Mouse (Mus musculus): Measurements from ENCODE around the gene Phospho1. TPM values are rescaled to one million over a fixed set of nuclear protein-coding genes. Genes with fewer than 3 reads are reported as not detected.

Gene Phospho1
- polyA plus RNA-seq, 1 experiment from 2014 or later, result not detected

DNA sequence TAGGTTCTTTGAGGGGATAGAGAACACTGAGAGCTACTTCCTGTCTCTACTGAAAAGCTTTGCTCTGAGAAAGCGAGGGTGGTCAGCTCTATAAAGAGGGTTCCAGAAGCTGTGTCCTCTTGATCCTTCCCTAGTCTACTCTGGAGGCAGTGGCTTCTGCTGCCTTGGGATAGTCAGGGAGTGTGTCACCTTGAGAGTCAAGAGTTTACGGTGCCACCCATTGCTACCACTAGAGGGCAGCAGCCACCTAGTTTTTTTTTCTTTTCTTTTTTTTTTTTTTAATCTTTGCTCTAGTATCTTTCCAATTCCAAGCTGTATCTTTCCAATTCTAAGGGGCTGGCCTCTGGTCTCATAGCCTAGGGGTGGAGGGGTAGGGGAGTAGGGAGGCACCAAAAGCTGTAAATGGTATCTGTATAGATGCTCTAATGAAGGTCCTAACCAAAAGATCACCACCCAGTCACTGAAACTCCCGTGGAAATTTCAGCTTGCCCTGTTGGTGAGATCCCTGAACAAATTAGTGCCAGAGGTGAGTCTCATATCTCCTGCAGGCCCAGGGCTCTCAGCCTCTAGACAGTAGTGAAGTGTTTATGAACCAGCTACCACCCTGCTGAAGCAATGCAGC, 3.3 kb downstream of the Phospho1 start:
- DNase-seq (ENCODE audit: low spot score) (peak; percentile 87), ATAC-seq (replicated peaks; ENCODE audit: low FRiP score, low read depth) (no peak)
- H3K4me2 ChIP-seq (ENCODE audit: low read length), result no peak overlapping the region
- H3K4me1 ChIP-seq (replicated peaks; ENCODE audit: insufficient read depth, low read length), result peaks cover 18% of the 10 kb centered on the region
- no peak overlapping the region for H3K9ac ChIP-seq (ENCODE audit: low read depth, low read length)
- H3K9me3 ChIP-seq (replicated peaks; ENCODE audit: low read length), result no peaks in the 10 kb centered on the region
- H3K4me3 ChIP-seq (replicated peaks; ENCODE audit: low read depth, low read length), result no peak overlapping the region
- no peaks in the 10 kb centered on the region for H3K36me3 ChIP-seq (ENCODE audit: insufficient read depth, low read length)
- H3K27me3 ChIP-seq (ENCODE audit: insufficient read depth, low read length), result peaks cover 39% of the 10 kb centered on the region
- WGBS, result 15% methylated on average over 3 of the region's 3 CpGs
- TF ChIP-seq CTCF (IDR thresholded peaks at IDR 0.05; ENCODE audit: low read depth), result peak; percentile 83
- no peak overlapping the region for H3K27ac ChIP-seq

DNA sequence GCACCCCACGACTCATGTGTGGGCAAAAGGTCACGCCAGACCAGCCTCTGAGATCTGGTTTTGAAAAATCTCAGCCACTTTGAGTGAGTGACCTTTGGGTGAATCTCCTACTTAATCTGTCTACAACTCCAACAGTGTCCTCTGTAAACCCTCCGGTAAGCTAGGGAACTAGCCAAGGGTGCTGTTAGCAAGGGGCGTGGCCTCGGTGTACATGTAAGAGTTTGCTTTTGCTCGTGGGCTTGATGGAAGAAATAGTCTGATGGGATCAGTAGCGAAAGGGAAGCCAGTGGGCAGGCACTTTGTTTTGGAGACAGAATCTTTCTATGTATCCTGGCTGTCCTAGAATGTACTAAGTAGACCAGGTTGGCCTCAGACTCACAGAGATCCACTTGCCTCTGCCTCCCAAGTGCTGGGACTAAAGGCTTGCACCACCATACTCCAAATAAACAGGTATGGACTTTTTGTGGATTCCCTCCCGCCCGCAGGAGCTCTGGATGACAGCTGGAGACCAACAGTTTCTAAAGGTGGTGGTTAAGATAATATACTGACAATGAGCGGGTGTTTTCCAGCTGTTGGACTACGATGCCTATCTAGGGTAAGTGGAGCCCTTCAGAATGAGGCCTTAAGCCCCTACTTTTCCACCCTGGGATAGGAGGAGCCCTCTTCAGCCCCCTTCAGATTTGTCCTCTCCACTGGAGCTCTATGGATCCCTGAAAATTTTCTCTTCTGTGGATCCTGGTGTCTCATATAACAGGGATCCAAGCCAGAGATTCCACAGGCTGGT, 4.1 kb downstream of the Phospho1 start:
- no peak overlapping the region for H3K4me2 ChIP-seq (ENCODE audit: low read length)
- DNase-seq (ENCODE audit: low spot score), result no peak
- WGBS, result 68% methylated on average over 11 of the region's 11 CpGs
- ATAC-seq (replicated peaks; ENCODE audit: low FRiP score, low read depth), result no peak
- H3K9me3 ChIP-seq (replicated peaks; ENCODE audit: low read length), result no peaks in the 10 kb centered on the region
- no peak overlapping the region for H3K4me3 ChIP-seq (replicated peaks; ENCODE audit: low read depth, low read length)
- no peak overlapping the region for H3K27ac ChIP-seq
- peaks cover 47% of the 10 kb centered on the region for H3K27me3 ChIP-seq (ENCODE audit: insufficient read depth, low read length)
- H3K9ac ChIP-seq (ENCODE audit: low read depth, low read length), result no peak overlapping the region
- no peak for TF ChIP-seq CTCF (IDR thresholded peaks at IDR 0.05; ENCODE audit: low read depth)
- H3K36me3 ChIP-seq (ENCODE audit: insufficient read depth, low read length), result no peaks in the 10 kb centered on the region
- peaks cover 18% of the 10 kb centered on the region for H3K4me1 ChIP-seq (replicated peaks; ENCODE audit: insufficient read depth, low read length)

DNA sequence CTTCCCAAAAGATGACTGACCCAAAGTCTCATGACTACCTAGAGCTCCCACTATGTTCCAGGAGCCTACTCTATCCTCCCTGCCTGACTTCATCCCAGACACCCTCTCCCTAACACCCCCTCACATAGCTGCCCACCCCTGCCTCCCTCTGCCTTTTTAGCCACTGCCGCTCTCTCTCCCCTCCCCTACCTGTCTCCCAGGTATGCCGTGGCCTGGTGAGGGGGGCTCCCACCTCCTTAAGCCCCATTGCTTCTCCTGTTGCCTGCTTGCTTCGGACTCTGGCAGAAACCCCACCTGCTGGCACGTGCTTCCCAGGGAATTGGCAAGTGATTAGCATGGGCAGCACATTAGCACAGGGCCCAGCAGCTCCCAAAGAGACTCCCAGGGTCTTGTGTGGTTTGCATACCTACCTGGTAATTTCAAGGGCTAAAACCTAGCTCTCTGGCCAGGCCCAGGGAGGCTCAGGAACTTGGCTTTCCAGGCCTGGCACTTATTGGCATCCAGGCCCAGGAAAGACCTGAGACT, 5.3 kb downstream of the Phospho1 start:
- Histone ChIP-seq H3K36me3 (ENCODE audit: insufficient read depth, low read length) (no peaks in the 10 kb centered on the region), H3K4me2 (ENCODE audit: low read length) (no peak overlapping the region), H3K27me3 (ENCODE audit: insufficient read depth, low read length) (peaks cover 54% of the 10 kb centered on the region), H3K27ac (no peak overlapping the region), H3K9ac (ENCODE audit: low read depth, low read length) (no peak overlapping the region), H3K4me3 (replicated peaks; ENCODE audit: low read depth, low read length) (0 out of 2 replicates have a peak overlapping the region, but pooled peaks have one; percentile 32), H3K4me1 (replicated peaks; ENCODE audit: insufficient read depth, low read length) (peaks cover 24% of the 10 kb centered on the region), H3K9me3 (replicated peaks; ENCODE audit: low read length) (no peaks in the 10 kb centered on the region)
- WGBS, result 33% methylated on average over 4 of the region's 4 CpGs
- no peak for ATAC-seq (replicated peaks; ENCODE audit: low FRiP score, low read depth)
- no peak for DNase-seq (ENCODE audit: low spot score)
- no peak for TF ChIP-seq CTCF (IDR thresholded peaks at IDR 0.05; ENCODE audit: low read depth)

DNA sequence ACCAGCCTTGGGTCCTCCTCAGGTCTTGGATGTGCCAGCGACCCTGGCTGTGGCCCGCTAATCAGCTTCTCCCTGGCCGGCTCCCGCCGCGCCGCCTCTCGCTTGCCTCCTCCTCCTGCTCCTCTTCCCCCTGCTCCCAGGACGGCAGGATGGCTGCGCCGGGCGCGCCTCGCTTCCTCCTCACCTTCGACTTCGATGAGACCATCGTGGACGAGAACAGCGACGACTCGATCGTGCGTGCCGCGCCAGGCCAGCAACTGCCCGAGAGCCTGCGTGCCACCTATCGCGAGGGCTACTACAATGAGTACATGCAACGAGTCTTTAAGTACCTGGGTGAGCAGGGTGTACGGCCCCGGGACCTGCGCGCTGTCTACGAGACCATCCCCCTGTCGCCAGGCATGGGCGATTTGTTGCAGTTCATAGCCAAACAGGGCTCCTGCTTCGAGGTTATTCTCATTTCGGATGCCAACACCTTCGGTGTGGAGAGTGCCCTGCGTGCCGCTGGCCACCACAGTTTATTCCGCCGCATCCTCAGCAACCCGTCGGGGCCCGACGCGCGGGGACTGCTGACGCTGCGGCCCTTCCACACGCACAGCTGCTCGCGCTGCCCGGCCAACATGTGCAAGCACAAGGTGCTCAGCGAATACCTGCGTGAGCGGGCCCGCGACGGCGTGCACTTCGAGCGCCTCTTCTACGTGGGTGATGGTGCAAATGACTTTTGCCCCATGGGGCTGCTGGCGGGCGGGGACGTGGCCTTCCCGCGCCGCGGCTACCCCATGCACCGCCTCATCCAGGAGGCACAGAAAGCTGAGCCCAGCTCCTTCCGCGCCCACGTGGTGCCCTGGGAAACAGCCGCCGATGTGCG, 6.3 kb downstream of the Phospho1 start:
- Histone ChIP-seq H3K4me1 (replicated peaks; ENCODE audit: insufficient read depth, low read length) (peaks cover 28% of the 10 kb centered on the region), H3K9ac (ENCODE audit: low read depth, low read length) (no peak overlapping the region), H3K27ac (no peak overlapping the region), H3K4me3 (replicated peaks; ENCODE audit: low read depth, low read length) (peak overlapping the region; percentile 32), H3K36me3 (ENCODE audit: insufficient read depth, low read length) (no peaks in the 10 kb centered on the region), H3K4me2 (ENCODE audit: low read length) (peak overlapping the region; percentile 55), H3K27me3 (ENCODE audit: insufficient read depth, low read length) (peaks cover 59% of the 10 kb centered on the region), H3K9me3 (replicated peaks; ENCODE audit: low read length) (no peaks in the 10 kb centered on the region)
- no peak for TF ChIP-seq CTCF (IDR thresholded peaks at IDR 0.05; ENCODE audit: low read depth)
- no peak for ATAC-seq (replicated peaks; ENCODE audit: low FRiP score, low read depth)
- WGBS, result 4% methylated on average over 78 of the region's 80 CpGs
- DNase-seq (ENCODE audit: low spot score), result no peak

- H3K4me1 ChIP-seq (replicated peaks; ENCODE audit: insufficient read depth, low read length), result peaks cover 34% of the 10 kb centered on the region
- DNase-seq (ENCODE audit: low spot score) (no peak), ATAC-seq (replicated peaks; ENCODE audit: low FRiP score, low read depth) (no peak)
- no peak overlapping the region for H3K9ac ChIP-seq (ENCODE audit: low read depth, low read length)
- no peak overlapping the region for H3K27ac ChIP-seq
- no peak for TF ChIP-seq CTCF (IDR thresholded peaks at IDR 0.05; ENCODE audit: low read depth)
- H3K36me3 ChIP-seq (ENCODE audit: insufficient read depth, low read length), result no peaks in the 10 kb centered on the region
- peaks cover 59% of the 10 kb centered on the region for H3K27me3 ChIP-seq (ENCODE audit: insufficient read depth, low read length)
- 5% methylated on average over 10 of the region's 10 CpGs for WGBS
- H3K9me3 ChIP-seq (replicated peaks; ENCODE audit: low read length), result no peaks in the 10 kb centered on the region
- H3K4me3 ChIP-seq (replicated peaks; ENCODE audit: low read depth, low read length), result peak overlapping the region; percentile 32
- peak overlapping the region; percentile 55 for H3K4me2 ChIP-seq (ENCODE audit: low read length)
These were observed 6.9 kb downstream of the Phospho1 start for GRCm38 (mm10) chr11:95831276-95831619.

GRCm38 (mm10) chr11:95831641-95832040, 7.3 kb downstream of the Phospho1 start:
- 10% methylated on average over 15 of the region's 15 CpGs for WGBS
- DNase-seq (ENCODE audit: low spot score) (no peak), ATAC-seq (replicated peaks; ENCODE audit: low FRiP score, low read depth) (no peak)
- peak overlapping the region; percentile 32; the same call in 1 of the 2 replicates for H3K4me3 ChIP-seq (replicated peaks; ENCODE audit: low read depth, low read length)
- H3K4me2 ChIP-seq (ENCODE audit: low read length), result peak overlapping the region; percentile 55
- no peaks in the 10 kb centered on the region for H3K9me3 ChIP-seq (replicated peaks; ENCODE audit: low read length)
- H3K27me3 ChIP-seq (ENCODE audit: insufficient read depth, low read length), result peaks cover 57% of the 10 kb centered on the region
- H3K9ac ChIP-seq (ENCODE audit: low read depth, low read length), result no peak overlapping the region
- H3K4me1 ChIP-seq (replicated peaks; ENCODE audit: insufficient read depth, low read length), result peaks cover 36% of the 10 kb centered on the region
- no peak; the same call in 1 of the 2 replicates for TF ChIP-seq CTCF (IDR thresholded peaks at IDR 0.05; ENCODE audit: low read depth)
- no peak overlapping the region for H3K27ac ChIP-seq
- no peaks in the 10 kb centered on the region for H3K36me3 ChIP-seq (ENCODE audit: insufficient read depth, low read length)
